Mouse (Mus musculus) R1 (cell line): ENCODE results near the gene 1600015I10Rik.
"Not testable (repeated sequence)": the region's sequence is repeated elsewhere in the genome, so short reads cannot be mapped to it uniquely, and the experiment has no call there.

Source experiments
- DNase-seq: peaks from one replicate; pipeline ENCODE4 v3.0.0-alpha.2; 2018; ENCODE audit warnings: low read depth, low spot score

1600015I10Rik gene

DNA sequence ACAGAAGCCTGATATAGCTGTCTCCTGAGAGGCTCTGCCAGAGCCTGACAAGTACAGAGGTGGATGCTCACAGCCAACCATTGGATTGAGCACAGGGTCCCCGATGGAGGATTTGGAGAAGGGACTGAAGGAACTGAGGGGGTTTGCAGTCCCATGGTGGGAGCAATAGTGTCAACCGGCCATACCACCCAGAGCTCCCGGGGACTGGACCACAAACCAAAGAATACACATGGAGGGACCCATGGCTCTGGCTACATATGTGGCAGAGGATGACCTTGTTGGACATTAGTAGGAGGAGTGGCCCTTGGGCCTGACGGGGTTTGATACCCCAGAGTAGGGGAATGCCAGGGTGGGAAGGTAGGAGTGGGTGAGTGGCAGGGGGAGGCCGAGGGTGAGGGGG, 37.0 kb downstream of the 1600015I10Rik start:
- DNase-seq = not testable (repeated sequence)

DNA sequence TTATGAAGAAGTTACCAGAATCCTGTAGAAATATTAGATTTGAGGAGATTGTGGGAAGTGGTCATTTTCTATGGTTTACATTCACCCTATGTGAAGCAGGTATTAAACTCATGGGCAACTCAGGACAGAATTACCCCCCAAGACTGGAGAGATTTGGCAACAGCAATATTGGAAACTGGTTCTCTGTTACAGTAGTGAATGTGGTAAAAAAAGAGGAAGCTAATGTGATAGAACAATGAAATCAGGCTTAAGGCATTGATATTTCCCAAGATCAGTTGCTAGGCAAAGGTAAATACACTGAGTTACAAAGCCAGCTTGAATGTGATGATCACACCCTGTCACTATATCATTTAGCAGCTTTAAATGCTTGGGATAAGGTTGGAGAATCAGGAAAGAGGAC, 38.2 kb downstream of the 1600015I10Rik start:
- DNase-seq = no peak

DNA sequence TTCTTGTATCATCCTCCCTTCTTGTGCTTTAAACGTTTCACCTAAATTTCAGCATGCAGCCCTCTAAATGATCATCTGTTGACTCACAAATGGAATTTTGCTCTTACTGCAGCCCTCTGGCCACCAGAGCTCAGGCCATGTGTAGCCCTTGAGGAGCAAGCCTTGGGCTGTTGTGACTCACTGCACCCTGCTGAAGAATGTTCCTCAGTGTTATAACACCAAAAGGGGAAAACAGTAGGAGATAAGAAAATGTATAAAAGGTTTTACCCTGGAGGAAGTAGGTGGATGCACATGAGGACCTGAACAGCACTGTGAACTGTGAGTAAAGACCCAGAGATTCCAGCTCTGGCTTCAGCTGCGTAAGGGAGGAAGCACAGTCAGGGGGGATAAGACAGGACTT, 45.0 kb downstream of the 1600015I10Rik start, which contains the start of gene Doxl2:
Gene Doxl2, plus strand, starts transcription at position 301 of the 400 bp plus-strand sequence.
- DNase-seq = no peak

- no peak for DNase-seq
These were observed 49.9 kb downstream of the 1600015I10Rik start for GRCm38 (mm10) chr6:48979616-48980015.

DNA sequence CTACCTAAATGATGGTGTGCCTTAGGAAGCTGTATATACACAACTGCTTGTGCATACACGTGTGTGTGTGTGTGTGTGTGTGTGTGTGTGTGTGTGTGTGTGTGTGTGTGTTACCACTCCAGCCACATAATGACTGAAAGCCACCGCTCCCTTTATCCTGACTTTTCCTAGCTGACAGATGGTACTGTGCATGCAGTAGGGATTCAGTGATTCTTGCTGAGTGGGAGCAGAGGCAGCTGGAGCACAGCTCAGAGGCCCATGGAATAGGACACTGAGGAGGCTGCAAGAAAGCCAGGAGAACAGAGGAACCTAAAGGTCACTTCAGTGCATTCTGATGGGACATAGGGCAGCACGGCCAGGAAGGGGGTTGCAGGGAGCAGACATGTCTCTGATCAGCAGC, 52.6 kb downstream of the 1600015I10Rik start:
- DNase-seq = no peak
